Mouse (Mus musculus) bone marrow, adult 2 months (tissue): ENCODE data around the gene Polr2j. TPM values are rescaled to one million over a fixed set of nuclear protein-coding genes. Genes with fewer than 3 reads are reported as not detected.
"Not testable (repeated sequence)": the region's sequence is repeated elsewhere in the genome, so short reads cannot be mapped to it uniquely, and the experiment has no call there.

Experiments
- H3K27ac ChIP-seq: fragments of 200-500 bp; 2 replicates; pipeline ENCODE4 v1.5.1; 2012; ENCODE audit warnings: low read depth, mild to moderate bottlenecking, control low read depth, inconsistent platforms, low read length; ENCODE audit not compliant: control insufficient read depth, poor library complexity, insufficient read depth
- H3K4me1 ChIP-seq: fragments of 200-500 bp; 2 replicates; pipeline ENCODE4 v1.6.1; 2011; ENCODE audit warnings: low read length; ENCODE audit not compliant: control insufficient read depth, insufficient read depth
- H3K4me3 ChIP-seq: fragments of 200-500 bp; replicated peaks from 2 replicates; pipeline ENCODE3; 2011; ENCODE audit warnings: mild to moderate bottlenecking, low read depth, low read length, control low read depth; ENCODE audit not compliant: control insufficient read depth
- CTCF ChIP-seq: fragments of 200-500 bp; IDR thresholded peaks from 2 replicates; pipeline ENCODE4 v1.5.1; 2011; ENCODE audit warnings: low read length, control low read depth; ENCODE audit not compliant: control insufficient read depth, insufficient read depth
- POLR2A ChIP-seq: fragments of 200-500 bp; IDR thresholded peaks from 2 replicates; pipeline ENCODE4 v1.6.1; 2011; ENCODE audit warnings: low read depth, mild to moderate bottlenecking, control low read depth, low read length, borderline replicate concordance; ENCODE audit not compliant: control insufficient read depth
- WGBS: fragments of 180-500 bp; shearing (Covaris S2); methylation state at CpG from one replicate; pipeline ENCODE4 v1.1.7; 2018; 5-methylcytosine and 5-hydroxymethylcytosine counted together
- polyA plus RNA-seq: library from polyadenylated mRNA; stranded (reverse); fragments of >200 nt; gene quantifications from 2 replicates; pipeline ENCODE4 v1.2.4, GENCODE M21; 2011; ENCODE audit warnings: low replicate concordance; ENCODE audit not compliant: missing spikeins, insufficient read depth, insufficient read length

Gene Polr2j
- polyA plus RNA-seq, 1 experiment = 82.1 TPM

GRCm38 (mm10) chr5:136144606-136145430 is 28.4 kb downstream of the Polr2j start:
- TF ChIP-seq CTCF = no peak
- TF ChIP-seq POLR2A = no peak
- Histone ChIP-seq H3K4me3 (no peak overlapping the region), H3K27ac (no peak overlapping the region; the same call in 1 of the 2 replicates), H3K4me1 (peaks cover 16% of the 10 kb centered on the region)
- 45% methylated on average over 12 of the region's 12 CpGs for WGBS

DNA sequence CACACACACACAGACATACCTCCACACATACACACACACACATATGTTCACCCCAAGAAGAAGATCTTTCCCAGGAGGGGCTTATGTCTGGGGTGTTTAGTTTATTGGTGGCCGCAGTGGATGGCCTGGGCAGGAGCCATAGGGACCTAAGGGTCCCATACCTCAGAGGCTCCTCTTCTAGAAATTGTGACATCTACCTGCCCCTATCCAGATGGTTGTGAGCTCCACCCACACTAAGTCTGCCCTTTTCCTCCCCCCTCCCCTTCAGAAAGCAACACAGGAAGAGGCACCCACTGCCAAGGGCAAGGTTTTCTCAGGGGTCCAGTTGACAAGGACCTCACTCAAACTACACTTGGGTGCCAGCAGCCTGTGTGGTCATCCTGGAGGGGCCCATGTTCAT is 30.5 kb downstream of the Polr2j start:
- WGBS = 86% methylated on average over 1 of the region's 1 CpGs
- peaks cover 14% of the 10 kb centered on the region for H3K4me1 ChIP-seq
- H3K27ac ChIP-seq = peak overlapping the region; percentile 49; the same call in 1 of the 2 replicates
- TF ChIP-seq CTCF = no peak
- TF ChIP-seq POLR2A = no peak
- H3K4me3 ChIP-seq = no peak overlapping the region

DNA sequence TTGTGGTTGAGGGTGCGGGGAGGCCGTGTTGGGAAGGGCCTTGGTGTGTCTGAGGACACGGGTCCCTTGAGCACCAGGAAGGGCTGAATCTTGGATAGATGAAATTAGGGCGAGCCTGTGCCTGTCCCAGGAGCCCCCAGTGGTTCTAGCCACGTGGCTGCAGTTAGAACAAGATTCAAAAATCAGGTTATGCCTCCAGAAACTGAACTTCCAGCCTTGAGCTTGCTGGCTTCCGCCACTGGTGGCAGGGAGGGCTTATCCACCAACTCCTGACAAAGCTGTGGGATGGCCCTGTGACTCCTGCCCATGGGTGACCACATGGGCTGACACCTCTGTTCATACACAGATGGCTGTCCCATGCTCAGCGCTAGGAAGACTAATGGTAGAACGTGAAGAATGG is 31.3 kb downstream of the Polr2j start:
- TF ChIP-seq POLR2A (no peak), CTCF (no peak)
- peak overlapping the region; percentile 10 for H3K27ac ChIP-seq

GRCm38 (mm10) chr5:136149134-136149576 is 32.7 kb downstream of the Polr2j start:
- Histone ChIP-seq H3K4me1 (peaks cover 14% of the 10 kb centered on the region), H3K27ac (peak overlapping the region; percentile 62)
- WGBS = 2% methylated on average over 5 of the region's 5 CpGs
- H3K4me3 ChIP-seq = not testable (repeated sequence)

More for the DNA sequence above, 31.3 kb downstream of the Polr2j start:
- peaks cover 14% of the 10 kb centered on the region for H3K4me1 ChIP-seq
- no peak overlapping the region for H3K4me3 ChIP-seq
- whole genome bisulfite sequencing = 55% methylated on average over 8 of the region's 8 CpGs

- Histone ChIP-seq H3K4me1 (peaks cover 6% of the 10 kb centered on the region), H3K27ac (no peak overlapping the region), H3K4me3 (no peak overlapping the region)
- no peak for TF ChIP-seq POLR2A
- no peak for TF ChIP-seq CTCF
- 82% methylated on average over 8 of the region's 8 CpGs for WGBS
These were observed 35.9 kb downstream of the Polr2j start for GRCm38 (mm10) chr5:136152365-136152764.

DNA sequence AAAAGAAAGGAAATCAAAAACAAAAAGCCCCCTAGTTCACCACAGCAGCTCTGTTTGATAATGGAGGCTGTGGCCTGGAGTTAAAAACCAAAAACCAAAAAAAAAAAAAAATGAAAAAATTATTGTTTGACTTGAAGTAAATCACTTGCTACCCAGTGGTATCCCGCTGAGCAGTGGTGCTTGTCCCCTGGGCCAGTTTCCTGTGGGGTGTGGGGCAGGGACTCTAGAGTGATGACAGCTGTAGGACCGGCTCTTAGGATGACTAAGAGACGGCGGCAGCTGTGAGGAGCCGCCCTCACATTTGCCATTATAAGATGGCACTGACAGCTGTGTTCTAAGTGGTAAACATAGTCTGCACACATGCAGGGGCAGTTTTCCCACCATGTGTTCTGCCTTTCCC is 39.0 kb downstream of the Polr2j start:
- no peak overlapping the region for H3K27ac ChIP-seq
- no peaks in the 10 kb centered on the region; the same call in 1 of the 2 replicates for H3K4me1 ChIP-seq
- 70% methylated on average over 5 of the region's 5 CpGs for WGBS
- H3K4me3 ChIP-seq = no peak overlapping the region
- TF ChIP-seq CTCF (no peak), POLR2A (no peak)

DNA sequence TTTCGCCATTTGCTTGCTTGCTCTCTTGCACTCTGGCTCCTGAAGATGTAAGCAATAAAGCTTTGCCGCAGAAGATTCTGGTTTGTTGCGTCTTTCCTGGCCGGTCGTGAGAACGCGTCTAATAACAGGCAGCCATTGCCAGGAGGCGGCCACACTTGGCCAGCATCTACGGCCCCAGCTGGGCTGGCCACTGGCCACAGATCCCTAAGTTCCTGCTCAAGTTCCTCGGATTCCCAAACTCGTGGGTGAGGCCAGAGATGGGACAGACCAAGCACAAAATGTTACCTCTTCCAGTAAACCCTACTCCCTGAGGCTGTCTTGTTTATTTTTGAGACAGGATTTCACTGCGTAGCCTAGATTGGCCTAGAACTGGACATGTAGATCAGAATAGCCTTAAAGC is 43.7 kb downstream of the Polr2j start:
- not testable (repeated sequence) for H3K4me3 ChIP-seq, H3K27ac ChIP-seq, H3K4me1 ChIP-seq
- WGBS = 94% methylated on average over 11 of the region's 12 CpGs

GRCm38 (mm10) chr5:136163807-136164474 is 47.5 kb downstream of the Polr2j start:
- 91% methylated on average over 11 of the region's 11 CpGs for WGBS

GRCm38 (mm10) chr5:136165246-136165645 is 48.8 kb downstream of the Polr2j start:
- H3K4me1 ChIP-seq = peaks cover 2% of the 10 kb centered on the region
- H3K4me3 ChIP-seq = no peak overlapping the region
- TF ChIP-seq CTCF = no peak
- no peak for TF ChIP-seq POLR2A
- no peak overlapping the region for H3K27ac ChIP-seq
- WGBS = 78% methylated on average over 8 of the region's 8 CpGs

More at GRCm38 (mm10) chr5:136163807-136164474, 47.5 kb downstream of the Polr2j start:
- Histone ChIP-seq H3K4me3 (no peak overlapping the region), H3K27ac (no peak overlapping the region), H3K4me1 (peaks cover 2% of the 10 kb centered on the region)
- TF ChIP-seq CTCF = no peak
- no peak for TF ChIP-seq POLR2A
